Mouse (Mus musculus) limb, embryonic 14.5 days (tissue): Measurements from ENCODE around the gene Otulinl. TPM values are rescaled to one million over a fixed set of nuclear protein-coding genes. Genes with fewer than 3 reads are reported as not detected.

Source experiments
- ATAC-seq: fragments of 200-750 bp; cut with Nextera tagmentation; 2 replicates; pipeline ENCODE4 v1.8.0; 2017; ENCODE audit warnings: low read depth, moderate number of reproducible peaks, moderate TSS enrichment; ENCODE audit not compliant: low FRiP score
- DNase-seq: peaks from one replicate; pipeline ENCODE4 v3.0.0-alpha.2; 2015; ENCODE audit warnings: low spot score
- H3K27ac ChIP-seq: fragments of 300-500 bp; sonication (generic); replicated peaks from 2 replicates; pipeline ENCODE4 v1.5.1; 2014; ENCODE audit warnings: low read depth, mild to moderate bottlenecking, low read length, moderate library complexity, mixed read lengths
- H3K27me3 ChIP-seq: fragments of 300-500 bp; sonication (generic); 2 replicates; pipeline ENCODE4 v1.6.1; 2014; ENCODE audit warnings: low read length, mixed read lengths; ENCODE audit not compliant: control insufficient read depth, insufficient read depth
- H3K36me3 ChIP-seq: fragments of 300-500 bp; sonication (generic); 2 replicates; pipeline ENCODE4 v1.6.1; 2014; ENCODE audit warnings: mild to moderate bottlenecking, low read length, moderate library complexity, mixed read lengths; ENCODE audit not compliant: control insufficient read depth, insufficient read depth
- H3K4me1 ChIP-seq: fragments of 300-500 bp; sonication (generic); 2 replicates; pipeline ENCODE4 v1.6.1; 2014; ENCODE audit warnings: antibody characterized with exemption, low read length, mixed read lengths; ENCODE audit not compliant: control insufficient read depth, insufficient read depth
- H3K4me2 ChIP-seq: fragments of 300-500 bp; sonication (generic); replicated peaks from 2 replicates; pipeline ENCODE4 v1.6.1; 2014; ENCODE audit warnings: low read depth, mild to moderate bottlenecking, low read length, moderate library complexity; ENCODE audit not compliant: severe bottlenecking
- H3K4me3 ChIP-seq: fragments of 300-500 bp; sonication (generic); replicated peaks from 2 replicates; pipeline ENCODE4 v1.5.1; 2014; ENCODE audit warnings: low read length
- H3K9ac ChIP-seq: fragments of 300-500 bp; sonication (generic); 2 replicates; pipeline ENCODE4 v1.6.1; 2014; ENCODE audit warnings: mild to moderate bottlenecking, low read depth, low read length, moderate library complexity; ENCODE audit not compliant: severe bottlenecking
- H3K9me3 ChIP-seq: fragments of 300-500 bp; sonication (generic); 2 replicates; pipeline ENCODE4 v1.6.1; 2016; ENCODE audit warnings: low read length; ENCODE audit not compliant: control insufficient read depth
- POLR2A ChIP-seq: fragments of 200-500 bp; IDR thresholded peaks from 2 replicates; pipeline ENCODE4 v1.8.0; 2012; ENCODE audit warnings: inconsistent platforms, mild to moderate bottlenecking, moderate library complexity, borderline replicate concordance; ENCODE audit not compliant: insufficient read depth, insufficient read length; ENCODE audit errors: extremely low read depth
- WGBS: fragments of 180-500 bp; shearing (Covaris S2); extraction: QIAGEN DNeasy Blood & Tissue Kit; methylation state at CpG from one replicate; pipeline ENCODE4 v1.1.7; 2014; 5-methylcytosine and 5-hydroxymethylcytosine counted together
- polyA plus RNA-seq, 2 experiments: library from polyadenylated mRNA; depleted of rRNA in 1 of 2; stranded (reverse) in 1 of 2; unstranded in 1 of 2; fragments of >200 nt; fragmentation: Nextera tagmentation in 1 of 2; extraction: Ambion mirVana in 1 of 2; gene quantifications; 2 replicates each; pipeline versions ENCODE4 v1.2.1 to v1.2.3; 2012 to 2014

The Otulinl gene
- polyA plus RNA-seq, 2 experiments, result 9.6 to 20.6 TPM

GRCm38 (mm10) chr15:27702972-27703313, 21.6 kb upstream of the Otulinl start:
- Histone ChIP-seq H3K9me3 (no peaks in the 10 kb centered on the region), H3K4me1 (peaks cover 10% of the 10 kb centered on the region), H3K9ac (no peak overlapping the region), H3K4me2 (peak overlapping the region; percentile 15; the same call in 1 of the 2 replicates), H3K27ac (peak overlapping the region; percentile 52), H3K4me3 (no peak overlapping the region), H3K36me3 (no peaks in the 10 kb centered on the region), H3K27me3 (no peaks in the 10 kb centered on the region)
- no peak for ATAC-seq
- 40% methylated on average over 1 of the region's 1 CpGs for WGBS
- no peak for DNase-seq
- no peak for TF ChIP-seq POLR2A

- WGBS, result 39% methylated on average over 11 of the region's 11 CpGs
- no peaks in the 10 kb centered on the region for H3K9me3 ChIP-seq
- peaks cover 10% of the 10 kb centered on the region for H3K4me1 ChIP-seq
- no peak overlapping the region for H3K9ac ChIP-seq
- no peak for ATAC-seq
- DNase-seq, result no peak
- H3K36me3 ChIP-seq, result no peaks in the 10 kb centered on the region
- H3K4me2 ChIP-seq, result peak overlapping the region; percentile 15; the same call in 1 of the 2 replicates
- no peaks in the 10 kb centered on the region for H3K27me3 ChIP-seq
- no peak for TF ChIP-seq POLR2A
- H3K4me3 ChIP-seq, result no peak overlapping the region
- peak overlapping the region; percentile 52; the same call in 1 of the 2 replicates for H3K27ac ChIP-seq
Observed at GRCm38 (mm10) chr15:27702031-27702971, 20.9 kb upstream of the Otulinl start.

GRCm38 (mm10) chr15:27697632-27698031, 16.3 kb upstream of the Otulinl start:
- no peaks in the 10 kb centered on the region for H3K9me3 ChIP-seq
- H3K27ac ChIP-seq, result no peak overlapping the region
- TF ChIP-seq POLR2A, result no peak
- no peaks in the 10 kb centered on the region for H3K36me3 ChIP-seq
- peaks cover 7% of the 10 kb centered on the region for H3K4me1 ChIP-seq
- WGBS, result 91% methylated on average over 5 of the region's 5 CpGs
- ATAC-seq, result no peak
- H3K27me3 ChIP-seq, result no peaks in the 10 kb centered on the region
- H3K4me2 ChIP-seq, result no peak overlapping the region
- DNase-seq, result no peak
- H3K9ac ChIP-seq, result no peak overlapping the region
- H3K4me3 ChIP-seq, result no peak overlapping the region

GRCm38 (mm10) chr15:27693235-27693634, 11.9 kb upstream of the Otulinl start:
- no peak overlapping the region for H3K27ac ChIP-seq
- no peaks in the 10 kb centered on the region for H3K4me1 ChIP-seq
- DNase-seq (no peak), ATAC-seq (no peak)
- H3K4me3 ChIP-seq, result no peak overlapping the region
- no peak overlapping the region for H3K9ac ChIP-seq
- no peaks in the 10 kb centered on the region for H3K9me3 ChIP-seq
- WGBS, result 91% methylated on average over 10 of the region's 10 CpGs
- no peaks in the 10 kb centered on the region for H3K27me3 ChIP-seq
- H3K36me3 ChIP-seq, result no peaks in the 10 kb centered on the region
- H3K4me2 ChIP-seq, result no peak overlapping the region
- TF ChIP-seq POLR2A, result no peak

- Histone ChIP-seq H3K4me3 (no peak overlapping the region), H3K27me3 (no peaks in the 10 kb centered on the region), H3K4me2 (no peak overlapping the region), H3K9me3 (no peaks in the 10 kb centered on the region), H3K4me1 (no peaks in the 10 kb centered on the region), H3K9ac (no peak overlapping the region), H3K27ac (no peak overlapping the region), H3K36me3 (no peaks in the 10 kb centered on the region)
- DNase-seq (no peak), ATAC-seq (no peak)
- 80% methylated on average over 7 of the region's 7 CpGs for WGBS
- no peak for TF ChIP-seq POLR2A
Observed at GRCm38 (mm10) chr15:27692161-27692560, 10.8 kb upstream of the Otulinl start.
